Mouse (Mus musculus) forebrain, embryonic 12.5 days (tissue): ENCODE measurements at regions not wholly inside any gene's neighbourhood (a gene's known extent, or its start where the extent isn't known, plus 50 kb on each side); places are given as distances from the start of the nearest gene placed in this dataset.

Experiments used
- ATAC-seq: fragments of 200-750 bp; cut with Nextera tagmentation; 2 replicates; pipeline ENCODE4 v1.8.0; 2017; ENCODE audit warnings: moderate TSS enrichment; ENCODE audit not compliant: low FRiP score
- H3K27ac ChIP-seq: fragments of 300-500 bp; sonication (generic); 2 replicates; pipeline ENCODE4 v1.5.1; 2016; ENCODE audit warnings: mild to moderate bottlenecking
- H3K27me3 ChIP-seq: fragments of 300-500 bp; sonication (generic); 2 replicates; pipeline ENCODE4 v1.6.1; 2016; ENCODE audit warnings: mild to moderate bottlenecking
- H3K36me3 ChIP-seq: fragments of 300-500 bp; sonication (generic); replicated peaks from 2 replicates; pipeline ENCODE4 v1.6.1; 2016; ENCODE audit warnings: mild to moderate bottlenecking
- H3K4me1 ChIP-seq: fragments of 300-500 bp; sonication (generic); 2 replicates; pipeline ENCODE4 v1.6.1; 2016
- H3K4me2 ChIP-seq: fragments of 300-500 bp; sonication (generic); 2 replicates; pipeline ENCODE4 v1.6.1; 2016; ENCODE audit warnings: mild to moderate bottlenecking, moderate library complexity
- H3K4me3 ChIP-seq: fragments of 300-500 bp; sonication (generic); replicated peaks from 2 replicates; pipeline ENCODE4 v1.5.1; 2016; ENCODE audit warnings: mild to moderate bottlenecking
- H3K9ac ChIP-seq: fragments of 300-500 bp; sonication (generic); 2 replicates; pipeline ENCODE4 v1.6.1; 2016; ENCODE audit warnings: mild to moderate bottlenecking
- H3K9me3 ChIP-seq: fragments of 300-500 bp; sonication (generic); 2 replicates; pipeline ENCODE4 v1.6.1; 2016
- WGBS: fragments of 180-500 bp; shearing (Covaris S2); methylation state at CpG from one replicate; pipeline ENCODE4 v1.1.7; 2016; 5-methylcytosine and 5-hydroxymethylcytosine counted together

DNA sequence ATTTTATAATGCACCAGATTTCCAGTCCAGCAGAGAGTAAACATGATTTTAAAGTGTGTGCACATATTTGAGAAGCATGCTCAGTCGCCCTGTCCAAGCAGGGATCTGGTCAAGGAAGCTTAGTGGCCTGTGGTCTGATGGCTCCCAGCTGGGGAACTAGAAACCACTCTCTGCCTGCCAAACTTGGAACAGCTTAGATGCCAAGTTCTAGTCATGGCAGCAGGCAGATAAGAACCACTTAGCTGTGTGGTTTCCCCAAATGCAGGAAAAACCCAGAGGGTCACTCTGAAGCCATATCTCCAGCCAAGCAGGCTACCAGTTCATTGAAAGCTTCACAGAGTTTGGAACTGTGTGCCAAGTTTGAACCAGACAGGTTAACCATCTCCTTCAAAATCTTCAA, 86.1 kb downstream of the Fam114a2 start:
- ATAC-seq = no peak
- 88% methylated on average over 1 of the region's 1 CpGs for WGBS
- Histone ChIP-seq H3K4me2 (no peak overlapping the region), H3K4me1 (no peaks in the 10 kb centered on the region), H3K9ac (no peak overlapping the region), H3K27me3 (no peaks in the 10 kb centered on the region), H3K4me3 (no peak overlapping the region), H3K36me3 (no peaks in the 10 kb centered on the region), H3K27ac (no peak overlapping the region), H3K9me3 (no peaks in the 10 kb centered on the region)

GRCm38 (mm10) chr11:57431886-57432285, 86.5 kb downstream of the Fam114a2 start:
- no peak for ATAC-seq
- no peaks in the 10 kb centered on the region for H3K4me1 ChIP-seq

GRCm38 (mm10) chr11:57426046-57426805, 92.2 kb downstream of the Fam114a2 start:
- no peaks in the 10 kb centered on the region for H3K4me1 ChIP-seq
- H3K4me3 ChIP-seq = no peak overlapping the region
- no peak overlapping the region for H3K4me2 ChIP-seq
- no peaks in the 10 kb centered on the region for H3K27me3 ChIP-seq
- no peaks in the 10 kb centered on the region for H3K36me3 ChIP-seq
- WGBS = 67% methylated on average over 12 of the region's 12 CpGs
- no peak for ATAC-seq
- no peak overlapping the region for H3K9ac ChIP-seq
- H3K27ac ChIP-seq = no peak overlapping the region
- no peaks in the 10 kb centered on the region for H3K9me3 ChIP-seq

More at GRCm38 (mm10) chr11:57431886-57432285, 86.5 kb downstream of the Fam114a2 start:
- no peak overlapping the region for H3K4me2 ChIP-seq
- H3K4me3 ChIP-seq = no peak overlapping the region
- H3K27ac ChIP-seq = no peak overlapping the region
- no peaks in the 10 kb centered on the region for H3K36me3 ChIP-seq
- H3K9me3 ChIP-seq = no peaks in the 10 kb centered on the region
- H3K27me3 ChIP-seq = no peaks in the 10 kb centered on the region
- no peak overlapping the region for H3K9ac ChIP-seq

DNA sequence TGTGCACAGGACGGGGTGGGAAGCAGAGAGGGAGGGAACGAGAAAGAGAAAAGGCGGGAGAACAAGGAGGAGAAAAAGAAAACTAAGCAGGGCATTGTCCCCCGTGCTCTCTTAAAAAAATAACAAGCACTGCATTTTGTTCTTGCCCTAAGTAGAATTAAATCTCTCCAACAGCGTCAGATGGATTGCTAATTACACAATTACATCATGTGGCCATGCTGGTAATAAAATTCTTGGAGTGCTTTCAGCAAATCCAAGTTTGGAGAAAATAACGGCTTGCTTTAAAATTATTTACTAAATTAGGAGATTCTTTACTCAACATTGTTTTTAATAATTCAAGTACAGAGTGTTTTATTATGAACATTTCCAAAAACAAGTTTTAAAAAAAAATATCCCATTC, 99.0 kb downstream of the Fam114a2 start:
- ATAC-seq = no peak
- WGBS = 59% methylated on average over 6 of the region's 6 CpGs
- H3K9ac ChIP-seq = no peak overlapping the region

DNA sequence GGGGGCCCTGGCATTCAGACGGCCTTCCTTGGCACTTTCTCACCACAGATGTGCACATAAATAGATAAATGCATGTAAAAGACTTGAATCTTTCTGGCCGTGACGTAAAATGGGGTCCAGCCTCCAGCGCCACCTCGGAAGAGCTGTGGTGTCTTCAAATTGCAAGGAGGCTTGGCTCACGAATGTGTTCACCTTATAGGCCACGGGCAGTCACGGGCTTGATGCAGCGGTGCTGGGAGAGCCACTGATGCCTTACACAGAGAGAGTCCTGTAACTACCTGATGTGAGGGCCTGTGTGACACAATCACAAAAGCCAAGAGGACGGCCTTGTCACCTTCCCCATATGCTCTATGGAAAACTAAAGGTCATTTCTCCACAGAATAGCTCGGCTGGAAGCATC, 102.4 kb downstream of the Fam114a2 start:
- no peak for ATAC-seq
- H3K4me2 ChIP-seq = no peak overlapping the region
- WGBS = 87% methylated on average over 11 of the region's 11 CpGs
- no peaks in the 10 kb centered on the region for H3K27me3 ChIP-seq
- no peak overlapping the region for H3K4me3 ChIP-seq
- H3K36me3 ChIP-seq = no peaks in the 10 kb centered on the region
- peaks cover 9% of the 10 kb centered on the region; the same call in 1 of the 2 replicates for H3K4me1 ChIP-seq
- no peaks in the 10 kb centered on the region for H3K9me3 ChIP-seq
- no peak overlapping the region for H3K27ac ChIP-seq
- no peak overlapping the region for H3K9ac ChIP-seq

More for the DNA sequence above, 99.0 kb downstream of the Fam114a2 start:
- Histone ChIP-seq H3K4me3 (no peak overlapping the region), H3K27me3 (no peaks in the 10 kb centered on the region), H3K4me2 (no peak overlapping the region), H3K9me3 (no peaks in the 10 kb centered on the region), H3K36me3 (no peaks in the 10 kb centered on the region), H3K4me1 (peaks cover 9% of the 10 kb centered on the region; the same call in 1 of the 2 replicates), H3K27ac (no peak overlapping the region)

DNA sequence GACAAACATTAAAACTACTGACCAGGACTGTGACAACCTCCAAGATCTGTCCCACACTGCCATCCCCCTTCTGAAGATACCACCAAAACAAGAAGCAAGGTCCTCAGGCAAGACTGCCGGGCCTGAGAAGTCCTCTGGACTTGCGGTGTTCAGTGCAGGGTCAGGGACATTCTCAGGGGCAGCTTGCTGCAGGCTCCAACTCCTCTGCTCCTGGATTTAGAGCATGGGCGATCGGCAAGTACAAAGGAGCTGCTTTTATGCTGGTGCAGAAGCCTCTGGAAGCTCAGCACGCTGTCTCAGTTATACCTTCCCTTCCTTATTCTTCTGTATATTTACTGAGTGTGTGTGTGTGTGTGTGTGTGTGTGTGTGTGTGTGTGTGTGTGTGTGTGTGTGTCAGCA, 103.2 kb downstream of the Fam114a2 start:
- no peaks in the 10 kb centered on the region for H3K36me3 ChIP-seq
- H3K4me2 ChIP-seq = no peak overlapping the region
- H3K4me1 ChIP-seq = peaks cover 9% of the 10 kb centered on the region; the same call in 1 of the 2 replicates
- no peaks in the 10 kb centered on the region for H3K9me3 ChIP-seq
- no peak for ATAC-seq
- 66% methylated on average over 5 of the region's 5 CpGs for WGBS
- no peaks in the 10 kb centered on the region for H3K27me3 ChIP-seq
- H3K27ac ChIP-seq = no peak overlapping the region
- no peak overlapping the region for H3K9ac ChIP-seq
- H3K4me3 ChIP-seq = no peak overlapping the region

DNA sequence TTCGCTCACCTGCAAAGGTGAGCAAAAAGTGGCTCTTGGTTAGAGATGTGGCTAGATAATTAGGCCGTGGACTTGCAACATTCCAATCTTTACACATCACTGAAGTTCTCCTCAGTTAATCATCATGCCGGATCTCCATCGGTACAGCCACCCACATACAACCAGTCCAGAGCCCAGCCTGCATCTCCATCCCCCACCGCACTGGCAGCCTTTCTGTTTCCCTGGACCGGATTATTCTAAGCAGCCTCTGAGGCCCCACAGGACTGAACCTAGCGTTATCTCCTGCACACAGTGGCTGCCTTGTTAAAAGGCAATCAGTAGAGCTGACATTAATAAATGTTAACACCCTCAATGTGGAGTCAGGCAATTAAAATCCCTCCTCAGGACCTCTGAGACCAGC, 103.7 kb downstream of the Fam114a2 start:
- no peak overlapping the region for H3K27ac ChIP-seq
- H3K9ac ChIP-seq = no peak overlapping the region
- no peak overlapping the region for H3K4me2 ChIP-seq
- no peaks in the 10 kb centered on the region for H3K27me3 ChIP-seq
- no peaks in the 10 kb centered on the region for H3K36me3 ChIP-seq
- H3K4me1 ChIP-seq = peaks cover 9% of the 10 kb centered on the region; the same call in 1 of the 2 replicates
- 43% methylated on average over 7 of the region's 7 CpGs for WGBS
- H3K9me3 ChIP-seq = no peaks in the 10 kb centered on the region
- 0 out of 2 replicates have a peak, but pooled peaks have one; percentile 41 for ATAC-seq
- H3K4me3 ChIP-seq = no peak overlapping the region

DNA sequence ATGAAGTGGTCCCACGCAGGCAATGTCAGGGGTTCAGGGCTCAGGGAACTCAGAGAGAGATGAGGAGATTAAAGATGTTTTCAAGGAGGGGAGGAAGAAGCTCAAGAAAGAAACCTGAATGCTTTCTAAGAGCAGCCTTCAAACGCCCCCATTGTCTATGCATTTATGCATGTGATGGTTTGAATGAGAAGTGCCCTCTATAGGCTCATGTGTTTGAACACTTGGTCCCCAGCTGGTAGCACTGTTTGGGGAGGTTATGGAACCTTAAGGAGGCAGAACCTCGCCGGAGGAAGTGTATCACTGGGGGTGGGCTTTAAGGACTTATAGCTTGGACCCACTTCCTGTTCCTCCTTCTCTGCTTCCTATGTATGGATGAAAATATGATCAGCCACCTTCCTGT, 105.1 kb downstream of the Fam114a2 start:
- no peaks in the 10 kb centered on the region for H3K27me3 ChIP-seq
- H3K9ac ChIP-seq = no peak overlapping the region
- H3K4me3 ChIP-seq = no peak overlapping the region
- ATAC-seq = no peak
- WGBS = 79% methylated on average over 4 of the region's 4 CpGs
- H3K4me2 ChIP-seq = no peak overlapping the region
- H3K9me3 ChIP-seq = no peaks in the 10 kb centered on the region
- H3K4me1 ChIP-seq = peaks cover 9% of the 10 kb centered on the region; the same call in 1 of the 2 replicates
- no peak overlapping the region for H3K27ac ChIP-seq
- no peaks in the 10 kb centered on the region for H3K36me3 ChIP-seq

DNA sequence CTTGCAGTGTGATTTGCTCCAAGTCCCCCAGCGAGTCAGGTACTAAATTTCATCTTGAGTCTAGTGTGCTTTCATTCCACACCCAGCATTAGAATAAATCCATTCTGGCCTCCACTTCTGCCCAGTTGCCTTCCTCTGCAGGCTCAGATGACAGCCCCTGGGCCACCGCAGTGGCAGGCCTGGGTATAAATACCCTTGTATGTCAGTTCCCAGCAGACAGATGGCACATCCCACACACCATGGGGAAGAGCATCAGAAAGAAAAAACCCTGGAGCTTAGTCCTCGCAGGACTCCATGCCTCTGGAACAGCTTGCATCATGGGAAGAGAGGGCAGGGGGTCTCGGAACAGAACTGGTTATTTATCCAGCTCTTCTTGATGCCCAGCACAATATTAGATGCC, 105.7 kb downstream of the Fam114a2 start:
- H3K4me1 ChIP-seq = peaks cover 9% of the 10 kb centered on the region; the same call in 1 of the 2 replicates
- 86% methylated on average over 4 of the region's 4 CpGs for WGBS
- no peaks in the 10 kb centered on the region for H3K27me3 ChIP-seq
- ATAC-seq = no peak
- H3K27ac ChIP-seq = no peak overlapping the region
- H3K36me3 ChIP-seq = no peaks in the 10 kb centered on the region
- H3K4me3 ChIP-seq = no peak overlapping the region
- no peak overlapping the region for H3K4me2 ChIP-seq
- no peaks in the 10 kb centered on the region for H3K9me3 ChIP-seq
- H3K9ac ChIP-seq = no peak overlapping the region

DNA sequence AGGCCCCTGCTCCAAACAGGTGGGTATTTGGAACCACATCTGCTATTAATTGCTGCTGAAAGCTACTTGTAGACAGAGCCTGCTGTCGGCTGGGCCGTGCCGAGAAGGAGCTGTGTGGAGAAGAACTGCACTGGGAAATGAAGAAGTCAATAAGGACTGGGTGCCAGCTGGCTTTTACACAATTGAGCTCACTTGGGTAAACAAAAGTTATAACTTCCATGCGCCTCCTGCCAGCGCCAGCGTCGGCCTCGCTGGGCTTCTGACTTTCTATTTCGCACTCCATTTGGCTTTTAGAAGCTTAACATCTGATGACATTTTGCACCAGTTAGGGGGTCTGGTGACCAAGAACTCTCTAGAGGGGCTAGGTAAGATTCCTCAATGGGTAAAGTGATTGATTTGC, 114.2 kb downstream of the Fam114a2 start:
- no peak for ATAC-seq
- H3K4me2 ChIP-seq = no peak overlapping the region
- no peaks in the 10 kb centered on the region for H3K4me1 ChIP-seq
- 78% methylated on average over 9 of the region's 9 CpGs for WGBS
- no peak overlapping the region for H3K4me3 ChIP-seq
- no peaks in the 10 kb centered on the region for H3K27me3 ChIP-seq
- no peaks in the 10 kb centered on the region for H3K9me3 ChIP-seq
- H3K9ac ChIP-seq = no peak overlapping the region
- no peaks in the 10 kb centered on the region for H3K36me3 ChIP-seq
- no peak overlapping the region for H3K27ac ChIP-seq

DNA sequence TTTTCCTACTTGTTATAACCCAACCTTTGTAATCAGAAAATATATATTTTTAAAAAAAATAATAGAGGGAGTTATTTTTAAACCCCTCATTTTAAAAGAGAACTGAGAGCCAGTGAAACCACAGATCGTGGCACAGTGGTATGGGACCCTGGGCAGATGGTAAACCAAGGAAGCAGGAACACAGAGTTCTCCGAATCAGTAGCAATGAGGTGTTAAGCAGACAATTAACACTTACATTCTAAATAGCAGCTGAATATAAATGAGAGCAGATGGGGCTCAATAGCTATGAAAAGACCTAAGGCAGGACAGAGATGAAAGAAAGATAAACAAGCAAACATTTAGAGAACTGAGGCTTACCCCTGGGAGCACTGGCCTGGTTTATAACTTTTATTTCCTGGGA, 116.8 kb downstream of the Fam114a2 start:
- H3K4me3 ChIP-seq = no peak overlapping the region
- H3K27me3 ChIP-seq = no peaks in the 10 kb centered on the region
- 56% methylated on average over 2 of the region's 2 CpGs for WGBS
- no peak overlapping the region for H3K9ac ChIP-seq
- no peaks in the 10 kb centered on the region for H3K9me3 ChIP-seq
- H3K36me3 ChIP-seq = no peaks in the 10 kb centered on the region
- no peak overlapping the region for H3K27ac ChIP-seq
- no peak overlapping the region for H3K4me2 ChIP-seq
- no peak; the same call in 1 of the 2 replicates for ATAC-seq
- H3K4me1 ChIP-seq = no peaks in the 10 kb centered on the region

- Histone ChIP-seq H3K4me1 (no peaks in the 10 kb centered on the region), H3K4me3 (no peak overlapping the region), H3K9me3 (no peaks in the 10 kb centered on the region), H3K4me2 (no peak overlapping the region), H3K27ac (no peak overlapping the region), H3K9ac (no peak overlapping the region), H3K36me3 (no peaks in the 10 kb centered on the region), H3K27me3 (no peaks in the 10 kb centered on the region)
- WGBS = 100% methylated on average over 1 of the region's 1 CpGs
- ATAC-seq = no peak; the same call in 1 of the 2 replicates
Measured at GRCm38 (mm10) chr11:57399366-57399765, 119.1 kb downstream of the Fam114a2 start.

GRCm38 (mm10) chr11:57396429-57396828, 122.0 kb downstream of the Fam114a2 start:
- Histone ChIP-seq H3K4me3 (no peak overlapping the region), H3K4me1 (no peaks in the 10 kb centered on the region), H3K36me3 (no peaks in the 10 kb centered on the region), H3K27ac (no peak overlapping the region), H3K27me3 (no peaks in the 10 kb centered on the region), H3K4me2 (no peak overlapping the region), H3K9me3 (no peaks in the 10 kb centered on the region), H3K9ac (no peak overlapping the region)
- ATAC-seq = no peak
- 33% methylated on average over 3 of the region's 3 CpGs for WGBS
